Mouse (Mus musculus): ENCODE data around the gene Gbp3. TPM values are rescaled to one million over a fixed set of nuclear protein-coding genes. Genes with fewer than 3 reads are reported as not detected.
A peak's percentile ranks its signal among the peaks of the same experiment; 100 is the strongest.
"Not testable (repeated sequence)": the region's sequence is repeated elsewhere in the genome, so short reads cannot be mapped to it uniquely, and the experiment has no call there.

Gene Gbp3
- polyA plus RNA-seq, 1 experiment = 8.5 TPM

DNA sequence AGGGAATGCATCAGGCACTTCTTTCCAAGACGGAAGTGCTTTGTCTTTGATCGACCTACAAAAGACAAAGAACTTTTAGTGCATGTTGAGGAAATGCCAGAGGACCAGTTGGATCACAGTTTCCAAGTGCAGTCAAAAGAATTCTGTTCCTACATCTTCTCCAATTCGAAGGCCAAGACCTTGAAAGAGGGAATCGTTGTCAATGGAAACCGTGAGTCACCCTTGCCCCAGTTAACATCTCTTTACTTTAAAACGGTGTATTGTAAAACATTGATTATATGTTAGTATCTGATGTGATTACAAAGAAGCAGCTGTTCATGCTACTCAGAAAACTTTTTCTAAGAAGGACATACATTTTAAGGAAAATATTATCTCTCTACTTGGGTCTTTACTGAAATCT, 18.4 kb upstream of the Gbp3 start:
- H3K4me3 ChIP-seq (replicated peaks; ENCODE audit: insufficient read depth, low read depth, low read length) = no peak overlapping the region
- no peaks in the 10 kb centered on the region for H3K4me1 ChIP-seq (ENCODE audit: control insufficient read depth, insufficient read depth, low read length)
- H3K27ac ChIP-seq (ENCODE audit: insufficient read depth, low read length) = no peak overlapping the region
- DNase-seq = no peak
- TF ChIP-seq CTCF (IDR thresholded peaks at IDR 0.05; ENCODE audit: borderline replicate concordance, insufficient read depth, low read depth, low read length) (no peak), POLR2A (IDR thresholded peaks at IDR 0.05; ENCODE audit: borderline replicate concordance, insufficient read depth, low read length) (no peak)
- WGBS = 86% methylated on average over 6 of the region's 6 CpGs
- H3K27me3 ChIP-seq (ENCODE audit: control insufficient read depth, insufficient read depth, low read length) = no peaks in the 10 kb centered on the region

DNA sequence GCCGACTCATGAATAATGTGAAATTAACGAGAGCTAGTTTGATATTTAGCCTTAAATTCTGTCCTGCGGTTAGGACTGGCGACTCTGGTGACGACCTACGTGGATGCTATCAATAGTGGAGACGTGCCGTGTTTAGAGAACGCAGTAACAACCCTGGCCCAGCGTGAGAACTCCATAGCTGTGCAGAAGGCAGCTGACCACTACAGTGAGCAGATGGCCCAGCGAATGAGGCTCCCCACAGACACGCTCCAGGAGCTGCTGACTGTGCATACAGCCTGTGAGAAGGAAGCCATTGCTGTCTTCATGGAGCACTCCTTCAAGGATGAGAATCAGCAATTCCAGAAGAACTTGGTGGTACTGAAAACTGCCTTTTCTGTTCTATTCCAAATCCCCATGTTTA, 17.1 kb upstream of the Gbp3 start:
- not testable (repeated sequence) for H3K4me1 ChIP-seq (ENCODE audit: control insufficient read depth, insufficient read depth, low read length); H3K4me3 ChIP-seq (replicated peaks; ENCODE audit: insufficient read depth, low read depth, low read length); H3K27me3 ChIP-seq (ENCODE audit: control insufficient read depth, insufficient read depth, low read length); H3K27ac ChIP-seq (ENCODE audit: insufficient read depth, low read length)
- WGBS = 25% methylated on average over 12 of the region's 12 CpGs
- DNase-seq = peak; percentile 18 to 44

DNA sequence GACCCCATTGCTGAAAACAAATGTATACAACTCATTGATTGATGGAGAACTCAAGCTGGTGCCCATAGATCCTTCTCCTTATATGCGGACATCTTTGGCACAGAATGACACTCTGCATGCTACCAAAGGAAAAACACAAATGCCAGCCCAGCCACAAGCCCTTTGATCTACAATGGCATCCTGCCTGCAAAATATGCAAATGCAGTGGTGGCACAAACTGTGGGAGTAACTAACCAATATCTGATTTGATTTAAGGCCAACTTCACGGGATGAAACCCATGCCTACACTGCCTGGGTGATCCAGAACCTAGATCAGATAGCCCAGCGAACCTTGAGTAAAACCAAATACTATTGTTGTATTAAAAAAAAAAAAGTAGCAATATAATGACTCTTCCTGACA, 13.1 kb upstream of the Gbp3 start:
- no peak for TF ChIP-seq POLR2A (IDR thresholded peaks at IDR 0.05; ENCODE audit: borderline replicate concordance, insufficient read depth, low read length)
- no peak for TF ChIP-seq CTCF (IDR thresholded peaks at IDR 0.05; ENCODE audit: borderline replicate concordance, insufficient read depth, low read depth, low read length)
- no peaks in the 10 kb centered on the region for H3K4me1 ChIP-seq (ENCODE audit: control insufficient read depth, insufficient read depth, low read length)
- H3K4me3 ChIP-seq (replicated peaks; ENCODE audit: insufficient read depth, low read depth, low read length) = no peak overlapping the region
- H3K27me3 ChIP-seq (ENCODE audit: control insufficient read depth, insufficient read depth, low read length) = no peaks in the 10 kb centered on the region
- H3K27ac ChIP-seq (ENCODE audit: insufficient read depth, low read length) = no peak overlapping the region
- WGBS = 78% methylated on average over 3 of the region's 3 CpGs
- DNase-seq = no peak

DNA sequence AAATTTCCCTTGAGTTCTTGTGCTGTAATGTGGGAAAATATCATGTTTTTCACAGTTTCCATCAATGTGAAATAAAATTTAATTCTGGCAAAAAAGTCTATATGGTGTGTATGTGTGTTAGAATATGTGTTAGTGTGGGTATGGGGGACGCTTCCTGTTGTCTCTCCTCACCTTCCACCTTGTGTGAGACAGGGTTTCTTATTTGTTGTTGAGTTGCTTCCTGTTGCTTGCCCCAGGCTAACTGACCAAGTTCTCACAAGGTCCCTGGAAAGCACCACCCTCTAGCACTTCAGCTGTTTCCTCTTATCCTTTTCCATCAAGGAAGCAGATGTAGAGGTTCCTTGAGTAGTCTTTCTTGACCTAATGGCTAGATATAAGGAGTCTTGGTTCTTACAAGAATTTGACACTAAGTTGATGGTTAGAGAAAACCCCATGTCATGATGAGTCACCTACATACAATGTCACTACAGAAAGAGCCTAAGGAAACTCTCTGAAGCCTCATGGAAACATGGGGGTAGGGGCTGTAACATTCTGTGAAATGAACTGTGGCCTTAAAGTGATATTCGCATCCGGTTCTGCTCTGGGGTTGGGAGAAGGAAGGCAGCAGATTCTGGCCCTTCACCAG, 9.7 kb upstream of the Gbp3 start:
- TF ChIP-seq POLR2A (IDR thresholded peaks at IDR 0.05; ENCODE audit: borderline replicate concordance, insufficient read depth, low read length) (no peak), CTCF (IDR thresholded peaks at IDR 0.05; ENCODE audit: borderline replicate concordance, insufficient read depth, low read depth, low read length) (no peak)
- no peaks in the 10 kb centered on the region; the same call in 1 of the 2 replicates for H3K27me3 ChIP-seq (ENCODE audit: control insufficient read depth, insufficient read depth, low read length)
- 92% methylated on average over 3 of the region's 3 CpGs for WGBS
- H3K4me3 ChIP-seq (replicated peaks; ENCODE audit: insufficient read depth, low read depth, low read length) = no peak overlapping the region
- no peaks in the 10 kb centered on the region for H3K4me1 ChIP-seq (ENCODE audit: control insufficient read depth, insufficient read depth, low read length)
- no peak for DNase-seq
- no peak overlapping the region for H3K27ac ChIP-seq (ENCODE audit: insufficient read depth, low read length)

DNA sequence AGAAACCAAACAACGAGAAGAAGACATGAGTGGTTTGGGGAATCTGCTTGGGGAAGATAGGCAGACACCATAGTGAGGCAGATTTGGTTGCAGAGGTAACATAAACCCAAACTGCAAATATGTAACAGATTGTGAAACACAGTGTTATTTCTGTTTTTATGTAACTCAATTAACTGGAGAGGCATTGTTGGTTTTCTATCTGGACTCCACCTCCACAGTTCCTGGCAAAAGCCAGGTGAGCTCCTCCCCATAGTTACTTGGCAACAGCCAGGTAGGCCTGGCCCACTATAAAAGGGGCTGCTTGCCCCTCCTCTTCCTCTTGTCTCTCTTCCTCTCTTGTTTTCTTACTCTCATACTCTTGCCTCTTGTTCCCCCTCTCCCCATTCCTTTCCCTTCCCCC, 5.2 kb upstream of the Gbp3 start:
- Histone ChIP-seq H3K4me3 (replicated peaks; ENCODE audit: insufficient read depth, low read depth, low read length) (no peak overlapping the region), H3K27me3 (ENCODE audit: control insufficient read depth, insufficient read depth, low read length) (no peaks in the 10 kb centered on the region; the same call in 1 of the 2 replicates), H3K4me1 (ENCODE audit: control insufficient read depth, insufficient read depth, low read length) (no peaks in the 10 kb centered on the region), H3K27ac (ENCODE audit: insufficient read depth, low read length) (no peak overlapping the region)
- no peak for DNase-seq
- 93% methylated on average over 1 of the region's 1 CpGs for WGBS
- TF ChIP-seq POLR2A (IDR thresholded peaks at IDR 0.05; ENCODE audit: borderline replicate concordance, insufficient read depth, low read length) = no peak
- TF ChIP-seq CTCF (IDR thresholded peaks at IDR 0.05; ENCODE audit: borderline replicate concordance, insufficient read depth, low read depth, low read length) = no peak

DNA sequence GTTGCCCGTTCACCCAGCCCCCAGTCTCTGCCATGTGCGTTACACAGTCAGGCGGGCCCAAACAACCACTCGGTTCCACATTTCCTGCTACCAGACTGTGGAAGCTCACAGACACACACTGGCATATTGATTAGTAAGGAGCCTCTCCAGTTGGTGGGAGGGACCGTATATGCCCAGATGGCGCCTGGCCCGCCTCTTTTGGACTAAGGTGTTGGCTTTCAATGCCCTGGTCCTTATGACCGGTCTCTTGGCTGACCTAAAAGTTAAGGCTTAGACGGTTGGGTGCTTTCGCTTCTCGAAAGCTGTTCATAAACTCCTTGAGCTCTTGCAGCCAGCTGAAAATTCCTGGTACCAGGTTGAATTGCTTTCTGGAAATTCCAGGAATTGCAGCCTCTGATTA, 4.2 kb upstream of the Gbp3 start:
- Histone ChIP-seq H3K27ac (ENCODE audit: insufficient read depth, low read length) (no peak overlapping the region), H3K27me3 (ENCODE audit: control insufficient read depth, insufficient read depth, low read length) (no peaks in the 10 kb centered on the region; the same call in 1 of the 2 replicates), H3K4me1 (ENCODE audit: control insufficient read depth, insufficient read depth, low read length) (no peaks in the 10 kb centered on the region), H3K4me3 (replicated peaks; ENCODE audit: insufficient read depth, low read depth, low read length) (no peak overlapping the region)
- TF ChIP-seq POLR2A (IDR thresholded peaks at IDR 0.05; ENCODE audit: borderline replicate concordance, insufficient read depth, low read length) = no peak
- no peak for TF ChIP-seq CTCF (IDR thresholded peaks at IDR 0.05; ENCODE audit: borderline replicate concordance, insufficient read depth, low read depth, low read length)
- 57% methylated on average over 11 of the region's 11 CpGs for WGBS
- DNase-seq = no peak

DNA sequence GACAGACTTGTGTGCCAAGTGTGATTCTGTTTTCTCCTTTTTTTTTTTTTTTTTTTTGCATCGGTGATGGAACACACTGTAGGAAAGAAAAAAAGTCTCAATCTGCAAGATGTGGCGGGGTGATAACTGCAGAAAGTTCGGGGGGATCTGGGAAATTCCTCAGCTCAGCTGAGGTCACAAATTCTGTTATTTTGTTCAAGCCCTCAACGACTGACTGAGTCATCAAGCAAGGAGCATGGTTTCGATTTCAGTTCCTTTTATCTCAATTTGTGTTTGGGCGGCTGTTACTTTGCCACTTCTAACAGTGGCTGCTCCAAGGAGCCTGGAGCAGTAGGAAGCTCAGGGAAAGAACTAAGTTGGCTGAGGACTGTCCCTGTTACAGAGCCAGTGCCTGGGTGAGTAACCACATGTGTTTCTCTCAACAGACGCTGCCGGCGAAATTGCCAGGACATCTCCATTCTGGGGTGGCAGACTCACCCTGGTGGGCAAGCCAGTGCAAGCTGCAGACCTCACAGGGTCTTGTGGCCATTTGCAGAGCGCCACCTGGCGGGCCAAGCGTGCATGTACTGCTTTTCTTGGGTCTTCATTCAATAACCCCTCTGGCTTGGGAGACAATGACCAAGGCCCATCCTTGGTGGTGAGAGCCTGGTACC, 596 bp downstream of the Gbp3 start:
- Histone ChIP-seq H3K4me3 (replicated peaks; ENCODE audit: insufficient read depth, low read depth, low read length) (no peak overlapping the region), H3K27ac (ENCODE audit: insufficient read depth, low read length) (no peak overlapping the region), H3K4me1 (ENCODE audit: control insufficient read depth, insufficient read depth, low read length) (no peaks in the 10 kb centered on the region), H3K27me3 (ENCODE audit: control insufficient read depth, insufficient read depth, low read length) (no peaks in the 10 kb centered on the region; the same call in 1 of the 2 replicates)
- TF ChIP-seq POLR2A (IDR thresholded peaks at IDR 0.05; ENCODE audit: borderline replicate concordance, insufficient read depth, low read length) (no peak), CTCF (IDR thresholded peaks at IDR 0.05; ENCODE audit: borderline replicate concordance, insufficient read depth, low read depth, low read length) (peak; percentile 90)
- WGBS = 8% methylated on average over 12 of the region's 12 CpGs
- DNase-seq = peak; percentile 75

DNA sequence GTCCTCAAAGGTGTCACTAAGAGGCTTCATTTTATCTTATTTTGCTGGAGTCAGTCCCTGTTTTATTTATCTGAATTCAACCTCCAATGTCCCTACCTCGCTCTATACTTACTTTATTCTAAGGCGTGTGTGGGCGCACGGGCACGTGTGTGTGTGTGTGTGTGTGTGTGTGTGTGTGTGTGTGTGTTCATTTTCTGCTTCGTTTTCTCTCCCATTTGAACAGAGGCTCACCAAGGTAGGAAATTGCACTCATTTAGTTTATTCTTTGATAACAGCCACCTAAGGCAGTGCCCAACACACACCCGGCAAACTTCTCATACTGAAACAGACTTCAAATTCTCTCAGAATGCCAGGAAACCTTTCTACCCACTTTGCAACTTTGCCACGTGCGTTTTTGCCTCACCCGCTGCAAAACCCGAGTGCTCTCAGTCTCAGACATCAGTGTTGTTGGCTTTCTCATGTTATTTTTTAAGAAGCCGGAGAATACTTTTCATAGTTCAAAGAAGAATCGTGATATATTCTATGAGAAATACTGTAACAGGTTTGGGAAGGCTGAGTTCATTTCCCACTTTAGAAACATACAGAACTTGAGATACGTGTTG, 1.3 kb downstream of the Gbp3 start:
- no peak overlapping the region for H3K27ac ChIP-seq (ENCODE audit: insufficient read depth, low read length)
- DNase-seq = no peak
- H3K4me3 ChIP-seq (replicated peaks; ENCODE audit: insufficient read depth, low read depth, low read length) = no peak overlapping the region
- 92% methylated on average over 14 of the region's 14 CpGs for WGBS
- TF ChIP-seq CTCF (IDR thresholded peaks at IDR 0.05; ENCODE audit: borderline replicate concordance, insufficient read depth, low read depth, low read length) (no peak), POLR2A (IDR thresholded peaks at IDR 0.05; ENCODE audit: borderline replicate concordance, insufficient read depth, low read length) (no peak)
- no peaks in the 10 kb centered on the region for H3K4me1 ChIP-seq (ENCODE audit: control insufficient read depth, insufficient read depth, low read length)
- no peaks in the 10 kb centered on the region; the same call in 1 of the 2 replicates for H3K27me3 ChIP-seq (ENCODE audit: control insufficient read depth, insufficient read depth, low read length)
